Mouse (Mus musculus) left cerebral cortex, postnatal 36 days (tissue): ENCODE results near the gene Ubxn6. TPM values are rescaled to one million over a fixed set of nuclear protein-coding genes. Genes with fewer than 3 reads are reported as not detected.

ENCODE experiments used
- total RNA-seq, 2 experiments: library from RNA; stranded (reverse); gene quantifications; 2 replicates each; pipeline ENCODE4 v1.2.3; 2021

Ubxn6 gene
- total RNA-seq, 2 experiments from 2014 or later = 87.9 to 94.9 TPM

Other genes starting within 250 kb of the Ubxn6 start
- 1 to 10 TPM; 6.4 to 6.8 TPM for gene Zfp119a, start 196.1 kb downstream of the Ubxn6 start, total RNA-seq
- 1 to 10 TPM; 6.5 to 7.7 TPM for gene Zfp959, start 182.9 kb downstream of the Ubxn6 start, total RNA-seq
- 1 to 10 TPM; 3.5 to 3.8 TPM for gene Zfp119b, start 125.5 kb downstream of the Ubxn6 start, total RNA-seq
- 1 to 10 TPM; 1.9 to 2.0 TPM for gene Ebi3, start 122.4 kb downstream of the Ubxn6 start, total RNA-seq
- gene Yju2, start 115.9 kb downstream of the Ubxn6 start, total RNA-seq = 10 to 100 TPM; 14.1 to 15.8 TPM
- gene Shd, start 104.6 kb downstream of the Ubxn6 start, total RNA-seq = 10 to 100 TPM; 34.0 to 42.4 TPM
- 10 to 100 TPM; 75.0 to 97.4 TPM for gene Fsd1, start 88.5 kb downstream of the Ubxn6 start, total RNA-seq
- 1 to 10 TPM; 2.3 to 3.1 TPM for gene Stap2, start 69.4 kb downstream of the Ubxn6 start, total RNA-seq
- 100 to 1,000 TPM in 1 of 2 experiments, 10 to 100 TPM in 1; 92.7 to 105 TPM for gene Mpnd, start 69.3 kb downstream of the Ubxn6 start, total RNA-seq
- 10 to 100 TPM; 39.3 to 45.1 TPM for gene Sh3gl1, start 38.4 kb downstream of the Ubxn6 start, total RNA-seq
- gene Chaf1a, start 34.6 kb downstream of the Ubxn6 start, total RNA-seq = 1 to 10 TPM; 2.2 to 2.7 TPM
- 100 to 1,000 TPM in 1 of 2 experiments, 10 to 100 TPM in 1; 95.2 to 109 TPM for gene Hdgfl2, start 4.6 kb upstream of the Ubxn6 start, total RNA-seq
- gene Plin4, start 34.8 kb upstream of the Ubxn6 start, total RNA-seq = 1 to 10 TPM; 2.9 to 6.4 TPM
- under 1 TPM; 0.59 to 0.99 TPM for gene Plin5, start 42.6 kb upstream of the Ubxn6 start, total RNA-seq
- gene Lrg1, start 47.0 kb upstream of the Ubxn6 start, total RNA-seq = 1 to 10 TPM; 4.2 to 5.4 TPM
- 100 to 1,000 TPM; 131 to 144 TPM for gene Sema6b, start 65.3 kb upstream of the Ubxn6 start, total RNA-seq
- 1 to 10 TPM; 7.9 to 8.5 TPM for gene Tnfaip8l1, start 87.4 kb upstream of the Ubxn6 start, total RNA-seq
- gene Mydgf, start 108.9 kb upstream of the Ubxn6 start, total RNA-seq = 10 to 100 TPM; 39.7 to 43.9 TPM
- gene Dpp9, start 143.9 kb upstream of the Ubxn6 start, total RNA-seq = 10 to 100 TPM; 68.7 to 72.1 TPM
- 10 to 100 TPM; 33.0 to 35.4 TPM for gene Fem1a, start 181.8 kb upstream of the Ubxn6 start, total RNA-seq
- 1 to 10 TPM; 4.9 to 5.3 TPM for gene Ticam1, start 201.8 kb upstream of the Ubxn6 start, total RNA-seq
- 10 to 100 TPM in 1 of 2 experiments, 1 to 10 TPM in 1; 9.3 to 10.1 TPM for gene Plin3, start 217.8 kb upstream of the Ubxn6 start, total RNA-seq
- gene Arrdc5, start 225.3 kb upstream of the Ubxn6 start, total RNA-seq = not detected
- 1 to 10 TPM in 1 of 2 experiments, under 1 TPM in 1; 0.82 to 1.3 TPM for gene Uhrf1, start 228.3 kb upstream of the Ubxn6 start, total RNA-seq